Mouse (Mus musculus): Measurements from ENCODE around the gene Ybx2. TPM values are rescaled to one million over a fixed set of nuclear protein-coding genes. Genes with fewer than 3 reads are reported as not detected.
A peak's percentile ranks its signal among the peaks of the same experiment; 100 is the strongest.

Gene Ybx2
- total and polyA plus RNA-seq, 3 experiments, result 0.25 to 0.39 TPM; not detected in 1

DNA sequence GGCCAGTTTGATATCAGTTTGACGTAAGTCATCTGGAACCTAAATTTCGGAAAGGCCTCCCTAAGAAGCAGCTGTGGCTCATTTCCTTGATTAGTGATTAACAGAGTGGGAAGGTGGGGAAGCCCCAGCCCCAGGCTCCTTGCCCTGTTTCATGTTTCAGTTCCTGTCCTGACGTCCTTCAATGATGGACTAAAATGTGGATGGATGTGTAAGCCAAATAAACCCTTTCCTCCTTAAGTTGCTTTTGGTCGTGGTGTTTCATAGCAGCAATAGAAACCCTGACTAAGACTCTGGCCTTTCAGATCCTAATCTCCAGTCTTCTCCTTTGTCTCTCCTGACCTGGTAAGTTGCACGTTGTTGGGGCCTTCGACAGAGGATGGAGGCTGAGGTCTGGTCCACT, 34.6 kb downstream of the Ybx2 start:
- Histone ChIP-seq H3K4me3 (replicated peaks in 1 of 3; ENCODE audit: low read depth in 2 of 3, low read length in 2 of 3, poor library complexity in 1 of 3) (peak overlapping the region in 1 of 3 experiments; percentile 1), H3K79me2 (replicated peaks; ENCODE audit: control insufficient read depth, extremely low read depth, insufficient read depth, poor library complexity, severe bottlenecking) (0 out of 2 replicates have a peak, but pooled peaks cover 2% of the 10 kb centered on the region), H3K27ac (ENCODE audit: insufficient read depth, low read depth) (peak overlapping the region; percentile 81), H3K4me1 (ENCODE audit: control insufficient read depth in 1 of 2, insufficient read depth in 2 of 2) (peaks cover 14 to 49% of the 10 kb centered on the region in 2 experiments), H3K27me3 (replicated peaks) (no peaks in the 10 kb centered on the region), H3K9me3 (replicated peaks; ENCODE audit: low read length) (peaks cover 17% of the 10 kb centered on the region), H3K4me2 (ENCODE audit: insufficient read depth, low read depth, poor library complexity, severe bottlenecking) (peak overlapping the region; percentile 52), H3K36me3 (replicated peaks in 1 of 2; ENCODE audit: control insufficient read depth in 1 of 2, insufficient read depth in 1 of 2, low read length in 1 of 2) (peaks cover 42 to 68% of the 10 kb centered on the region in 2 experiments), H3K9ac (ENCODE audit: insufficient read depth, low read depth) (no peak overlapping the region)
- dilution Hi-C loops (cut with MboI; ENCODE audit: extremely low pct_ligation_motif_present, extremely low pct_unique_long_range_greater_than_20kb, low sequenced_read_pairs), result no loop called here
- in situ Hi-C loops (cut with MboI; ENCODE audit: low pct_ligation_motif_present, low pct_unique_long_range_greater_than_20kb, low sequenced_read_pairs), result no loop called here
- peak; percentile 31 for TF ChIP-seq ELF1 (IDR thresholded peaks at IDR 0.05; ENCODE audit: low read depth, low read length)
- TF ChIP-seq MAX (IDR thresholded peaks at IDR 0.05; ENCODE audit: low read length), result peak; percentile 63; the same call in 1 of the 2 replicates
- TF ChIP-seq BHLHE40 (IDR thresholded peaks at IDR 0.05; ENCODE audit: low read depth, low read length), result no peak; the same call in 1 of the 2 replicates
- peak; percentile 74; the same call in 1 of the 2 replicates for TF ChIP-seq ETS1 (conservative IDR thresholded peaks at IDR 0.05; ENCODE audit: low read depth, low read length)
- TF ChIP-seq JUN (IDR thresholded peaks at IDR 0.05; ENCODE audit: insufficient read depth, low read depth, low read length), result peak; percentile 33; the same call in 1 of the 2 replicates
- TF ChIP-seq RCOR1 (conservative IDR thresholded peaks at IDR 0.05; ENCODE audit: low read depth, low read length), result no peak; the same call in 1 of the 2 replicates
- TF ChIP-seq MYC (IDR thresholded peaks at IDR 0.05; ENCODE audit: low read depth, low read length), result peak; percentile 65
- peak; percentile 96 for TF ChIP-seq IRF4 (IDR thresholded peaks at IDR 0.05; ENCODE audit: low read depth, low read length)
- TF ChIP-seq EP300 (IDR thresholded peaks at IDR 0.05; ENCODE audit: low read length), result peak; percentile 96
- TF ChIP-seq SIN3A (IDR thresholded peaks at IDR 0.05; ENCODE audit: low read length), result peak; percentile 37; the same call in 1 of the 2 replicates
- TF ChIP-seq USF1 (IDR thresholded peaks at IDR 0.05; ENCODE audit: low read depth, low read length), result no peak
- no peak for TF ChIP-seq SMC3 (IDR thresholded peaks at IDR 0.05; ENCODE audit: low read depth, low read length)
- TF ChIP-seq POLR2AphosphoS2 (IDR thresholded peaks at IDR 0.05; ENCODE audit: low read depth, low read length), result peak; percentile 52; the same call in 1 of the 2 replicates
- TF ChIP-seq CHD2 (IDR thresholded peaks at IDR 0.05; ENCODE audit: low read length), result no peak
- TF ChIP-seq MXI1 (IDR thresholded peaks at IDR 0.05; ENCODE audit: low read depth, low read length), result no peak
- peak; percentile 70 for TF ChIP-seq TCF12 (IDR thresholded peaks at IDR 0.05; ENCODE audit: low read depth, low read length)
- TF ChIP-seq MEF2A (IDR thresholded peaks at IDR 0.05; ENCODE audit: borderline replicate concordance, low read depth, low read length), result peak; percentile 80
- DNase-seq (ENCODE audit: extremely low read depth), result peak; percentile 80

DNA sequence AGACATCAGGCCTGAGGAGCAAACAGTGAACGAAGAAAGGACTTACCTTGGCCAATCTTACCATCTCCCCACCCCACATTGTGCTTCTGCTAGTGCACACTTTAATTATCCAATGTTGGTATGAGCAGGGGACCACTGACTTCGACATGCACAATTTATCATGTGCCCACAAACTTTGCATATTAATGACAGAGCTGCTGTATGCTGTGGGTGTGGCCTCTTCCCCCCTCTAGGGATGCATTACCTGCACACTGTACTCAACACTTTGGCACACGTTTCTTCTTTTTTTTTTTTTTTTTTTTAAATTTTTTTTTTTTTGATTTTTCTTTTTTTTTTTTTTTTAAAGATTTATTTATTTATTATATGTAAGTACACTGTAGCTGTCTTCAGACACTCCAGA, 35.2 kb downstream of the Ybx2 start:
- Histone ChIP-seq H3K4me1 (ENCODE audit: control insufficient read depth in 1 of 2, insufficient read depth in 2 of 2) (peaks cover 14 to 49% of the 10 kb centered on the region in 2 experiments), H3K9ac (ENCODE audit: insufficient read depth, low read depth) (no peak overlapping the region), H3K4me3 (replicated peaks in 1 of 3; ENCODE audit: low read depth in 2 of 3, low read length in 2 of 3, poor library complexity in 1 of 3) (peak overlapping the region in 1 of 3 experiments; percentile 1), H3K9me3 (replicated peaks; ENCODE audit: low read length) (peaks cover 12% of the 10 kb centered on the region), H3K36me3 (replicated peaks in 1 of 2; ENCODE audit: control insufficient read depth in 1 of 2, insufficient read depth in 1 of 2, low read length in 1 of 2) (peaks cover 44 to 73% of the 10 kb centered on the region in 2 experiments), H3K79me2 (replicated peaks; ENCODE audit: control insufficient read depth, extremely low read depth, insufficient read depth, poor library complexity, severe bottlenecking) (0 out of 2 replicates have a peak, but pooled peaks cover 2% of the 10 kb centered on the region), H3K27ac (ENCODE audit: insufficient read depth, low read depth) (peak overlapping the region; percentile 81), H3K4me2 (ENCODE audit: insufficient read depth, low read depth, poor library complexity, severe bottlenecking) (peak overlapping the region; percentile 52), H3K27me3 (replicated peaks) (no peaks in the 10 kb centered on the region)
- dilution Hi-C loops (cut with MboI; ENCODE audit: extremely low pct_ligation_motif_present, extremely low pct_unique_long_range_greater_than_20kb, low sequenced_read_pairs) (no loop called here), in situ Hi-C loops (cut with MboI; ENCODE audit: low pct_ligation_motif_present, low pct_unique_long_range_greater_than_20kb, low sequenced_read_pairs) (no loop called here)
- DNase-seq (ENCODE audit: extremely low read depth), result peak; percentile 66
- TF ChIP-seq CTCF (conservative IDR thresholded peaks at IDR 0.05 in 1 of 2, IDR thresholded peaks at IDR 0.05 in 1 of 2; ENCODE audit: low read depth in 2 of 2, low read length in 2 of 2) (no peak), ZNF384 (IDR thresholded peaks at IDR 0.05; ENCODE audit: low read depth, low read length) (peak; percentile 65)

All from CH12.LX (cell line).